Mouse (Mus musculus) hematopoietic multipotent progenitor cell, adult 10-12 weeks (in vitro differentiated cells): ENCODE results near the gene Myh2. TPM values are rescaled to one million over a fixed set of nuclear protein-coding genes. Genes with fewer than 3 reads are reported as not detected.

Source experiments
- polyA plus RNA-seq: library from polyadenylated mRNA; stranded (reverse); fragments of >175 nt; gene quantifications from 2 replicates; pipeline ENCODE4 v1.2.3, GENCODE M21; 2012; ENCODE audit warnings: low replicate concordance

Gene Myh2
- polyA plus RNA-seq: not detected in 2 replicates

GRCm38 (mm10) chr11:67170727-67171126, at the start of gene Myh2:
Myh2 (plus strand) TSS chr11:67171027.

GRCm38 (mm10) chr11:67199752-67200151, 28.9 kb downstream of the Myh2 start, which contains the start of gene Myh1:
Myh1 (plus strand) TSS chr11:67200052.

GRCm38 (mm10) chr11:67237481-67238079, 66.8 kb downstream of the Myh2 start, which contains the start of gene Myh4:
Myh4 (plus strand) TSS chr11:67238029.

Other genes with a start within 250 kb of the Myh2 start
- gene Tmem238l, start 214.4 kb upstream of the Myh2 start, polyA plus RNA-seq: not detected in 2 replicates
- 0.16 and 0.17 TPM in 2 replicates for gene Tmem220, start 145.9 kb upstream of the Myh2 start, polyA plus RNA-seq
- 0.89 and 1.8 TPM in 2 replicates for gene Adprm, start 118.4 kb upstream of the Myh2 start, polyA plus RNA-seq
- gene Sco1, start 118.4 kb upstream of the Myh2 start, polyA plus RNA-seq: 2.1 and 2.7 TPM in 2 replicates
- 0.02 TPM in 2 replicates for gene Myh3, start 92.7 kb upstream of the Myh2 start, polyA plus RNA-seq
- not detected in 2 replicates for gene Myh1, start 29.0 kb downstream of the Myh2 start, polyA plus RNA-seq
- gene Myh4, start 67.0 kb downstream of the Myh2 start, polyA plus RNA-seq: not detected in 2 replicates
- not detected in 2 replicates for gene Myh8, start 106.1 kb downstream of the Myh2 start, polyA plus RNA-seq
- 0.75 and 6.1 TPM in 2 replicates for gene Myh13, start 150.6 kb downstream of the Myh2 start, polyA plus RNA-seq